Mouse (Mus musculus): ENCODE measurements around the gene 1700061G19Rik.

Gene 1700061G19Rik

DNA sequence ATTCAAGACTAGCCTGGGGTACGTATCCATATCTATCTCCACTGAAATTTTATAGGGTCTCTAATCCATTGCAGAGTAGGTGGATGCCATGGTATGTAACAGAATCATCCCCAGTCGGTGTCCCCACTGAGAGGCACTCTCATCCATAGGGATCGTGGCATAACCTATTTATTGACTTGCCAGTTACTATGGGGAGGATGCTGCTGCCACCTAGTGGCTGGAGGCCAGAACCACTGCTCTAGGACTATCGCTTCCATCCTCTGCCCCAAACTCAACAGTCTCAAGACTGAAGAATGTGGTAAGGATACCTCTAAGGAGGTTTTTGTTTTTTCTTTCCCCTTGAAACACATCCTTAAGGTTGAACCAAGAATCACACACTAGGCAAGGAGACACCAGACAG is 17.1 kb upstream of the 1700061G19Rik start:
- TF ChIP-seq GATA4 (IDR thresholded peaks at IDR 0.05; ENCODE audit: insufficient replicate concordance, low read length): no peak

DNA sequence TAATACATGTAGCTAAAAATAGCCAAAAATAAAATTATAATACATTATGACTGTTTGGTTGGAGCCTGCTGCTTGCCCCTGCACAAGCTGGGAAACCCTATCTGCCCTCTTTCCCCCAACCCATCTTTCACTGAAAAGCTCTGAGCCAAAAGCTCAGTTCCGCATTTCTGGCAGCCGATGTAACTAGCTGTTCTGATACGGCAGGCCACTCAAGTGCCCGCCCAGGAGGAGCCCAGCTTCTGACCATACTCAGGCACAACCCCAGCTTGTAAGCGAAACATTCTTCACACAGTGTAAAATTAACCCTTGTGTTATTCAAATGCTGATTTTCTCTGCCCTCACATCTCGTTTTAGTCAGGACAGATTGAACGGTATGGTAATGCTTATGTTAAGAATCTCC is 16.4 kb upstream of the 1700061G19Rik start:
- no peak for TF ChIP-seq GATA4 (IDR thresholded peaks at IDR 0.05; ENCODE audit: insufficient replicate concordance, low read length)

DNA sequence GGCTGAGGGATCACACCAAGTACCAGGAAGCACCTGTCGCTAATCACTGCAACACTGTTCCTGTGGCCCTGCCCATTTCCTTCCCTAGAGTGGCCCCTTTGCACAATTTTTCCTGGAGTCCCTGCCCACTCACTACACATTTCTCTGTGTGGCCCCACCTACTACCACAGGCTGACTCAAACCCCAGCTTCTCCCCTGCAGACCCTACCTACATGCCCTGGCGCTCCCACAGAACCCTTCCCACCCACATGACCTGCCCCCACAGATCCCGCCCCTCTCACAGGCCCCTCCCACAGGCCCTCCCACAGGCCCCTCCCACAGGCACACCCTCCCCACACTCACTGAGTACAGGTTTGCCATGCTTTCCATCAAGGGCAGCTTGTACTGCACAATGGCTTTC is 14.1 kb upstream of the 1700061G19Rik start:
- TF ChIP-seq GATA4 (IDR thresholded peaks at IDR 0.05; ENCODE audit: insufficient replicate concordance, low read length): no peak

DNA sequence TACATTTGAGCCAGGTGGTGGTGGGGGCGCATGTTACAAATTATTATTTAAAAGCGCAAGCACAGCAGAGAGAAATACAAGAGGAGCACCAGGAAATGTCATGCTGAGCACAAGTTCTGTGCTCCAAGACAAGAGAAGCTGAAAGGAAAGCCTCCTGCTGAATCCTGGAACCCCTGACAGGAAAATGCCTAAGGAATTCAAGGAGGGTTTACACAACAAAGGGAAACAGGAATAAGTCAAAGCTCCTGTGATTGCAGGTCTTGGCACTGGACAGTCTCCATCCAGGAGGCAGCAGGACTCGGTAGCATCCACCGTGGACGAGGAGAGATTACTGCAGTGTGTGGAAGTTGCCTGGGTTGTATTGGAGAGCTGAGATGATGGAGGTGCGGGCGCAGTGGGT is 9.2 kb upstream of the 1700061G19Rik start:
- no peak for TF ChIP-seq GATA4 (IDR thresholded peaks at IDR 0.05; ENCODE audit: insufficient replicate concordance, low read length)

DNA sequence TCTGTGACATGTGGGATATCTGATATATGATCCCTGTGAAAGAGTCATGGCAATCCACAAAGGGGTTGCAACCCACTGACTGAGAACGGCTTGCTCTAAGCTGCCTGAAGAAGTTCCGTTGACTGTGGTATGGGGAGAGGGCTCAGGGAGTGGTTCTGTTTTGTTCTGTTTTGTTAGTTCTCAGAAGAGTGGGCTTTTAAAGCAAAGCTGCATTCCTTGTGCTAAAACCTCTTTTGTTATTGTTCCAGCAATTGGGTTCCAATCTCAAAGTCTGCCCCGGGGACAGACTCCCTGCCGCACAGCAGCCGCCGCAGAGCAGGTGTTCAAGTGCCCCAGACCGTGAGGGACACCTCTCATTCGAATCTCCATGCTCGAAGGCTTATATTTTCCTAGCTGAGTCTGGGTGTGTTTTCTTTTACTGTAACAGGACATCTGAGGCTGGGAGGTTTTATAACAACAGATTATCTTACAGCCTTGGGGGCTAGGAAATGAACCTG is 5.7 kb upstream of the 1700061G19Rik start:
- TF ChIP-seq GATA4 (IDR thresholded peaks at IDR 0.05; ENCODE audit: insufficient replicate concordance, low read length): no peak

DNA sequence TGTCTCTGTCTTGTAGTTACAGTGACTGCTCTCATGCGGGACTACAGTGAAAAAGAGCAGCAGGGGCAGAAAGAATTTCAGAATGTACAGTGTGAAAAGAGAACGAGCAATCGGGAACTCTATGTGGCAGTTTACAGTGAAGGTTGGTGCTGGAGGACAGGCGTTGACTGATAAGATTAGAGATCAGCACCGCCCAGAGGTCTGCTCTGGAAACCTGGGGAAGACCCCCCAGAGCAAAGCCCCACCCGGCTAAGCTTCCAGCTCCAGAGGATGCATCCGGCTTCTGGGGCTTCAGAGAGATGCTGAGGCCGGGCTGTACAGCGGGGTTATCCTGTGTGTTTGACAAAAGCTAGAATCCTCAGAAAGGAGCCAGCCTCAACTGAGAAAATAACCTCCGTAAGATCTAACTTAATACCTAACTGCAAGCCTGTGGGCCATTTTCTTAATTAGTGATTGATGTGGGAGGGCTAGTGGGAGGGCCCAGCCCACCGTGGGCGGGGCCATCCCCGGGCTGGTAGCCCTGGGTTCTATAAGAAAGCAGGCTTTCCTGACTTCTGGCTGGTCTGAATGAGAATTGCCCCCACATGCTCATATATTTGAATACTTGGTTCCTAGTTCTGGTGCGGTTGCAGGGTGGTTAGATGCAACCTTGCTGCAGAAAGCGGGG is 4.9 kb upstream of the 1700061G19Rik start:
- TF ChIP-seq GATA4 (IDR thresholded peaks at IDR 0.05; ENCODE audit: insufficient replicate concordance, low read length): no peak

DNA sequence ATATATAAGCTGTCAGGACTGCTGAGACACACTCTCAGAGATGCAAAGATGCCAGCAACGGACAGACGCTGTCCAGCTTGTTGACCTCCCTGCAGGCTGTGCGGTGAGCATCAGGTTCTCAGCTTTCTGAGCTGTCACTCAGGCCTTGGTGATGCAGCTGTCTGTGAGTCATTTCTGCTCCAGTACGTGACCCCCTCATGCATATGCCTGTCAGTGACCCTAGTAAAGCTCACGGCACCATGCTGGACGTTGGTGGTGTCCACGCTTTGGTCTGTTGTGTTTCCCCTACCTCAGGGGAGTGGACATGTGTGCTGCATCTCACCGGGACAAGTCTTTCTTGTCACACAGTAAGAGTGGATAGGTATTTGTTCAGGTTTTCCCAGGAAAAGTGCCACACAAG is 3.5 kb upstream of the 1700061G19Rik start:
- no peak for TF ChIP-seq GATA4 (IDR thresholded peaks at IDR 0.05; ENCODE audit: insufficient replicate concordance, low read length)

DNA sequence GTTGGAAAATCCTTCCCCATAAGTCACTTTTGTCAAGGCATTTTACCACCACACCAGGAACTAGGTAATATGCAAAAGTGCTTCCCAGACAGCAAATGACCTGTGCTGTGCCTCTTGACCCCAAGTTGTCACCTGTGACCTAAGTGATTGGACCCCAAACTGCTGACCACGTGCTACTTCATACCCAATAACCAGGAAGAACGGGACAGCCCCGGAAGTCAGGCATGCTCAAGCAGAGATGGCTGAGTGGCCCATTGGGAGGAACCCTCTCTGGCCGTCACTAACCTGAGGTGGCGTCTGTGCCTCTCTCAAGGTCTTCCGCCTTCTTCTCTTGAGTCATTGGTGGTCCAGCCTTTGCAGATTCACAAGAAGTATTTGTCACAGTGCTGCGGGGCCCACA is 2.8 kb upstream of the 1700061G19Rik start:
- no peak for TF ChIP-seq GATA4 (IDR thresholded peaks at IDR 0.05; ENCODE audit: insufficient replicate concordance, low read length)

DNA sequence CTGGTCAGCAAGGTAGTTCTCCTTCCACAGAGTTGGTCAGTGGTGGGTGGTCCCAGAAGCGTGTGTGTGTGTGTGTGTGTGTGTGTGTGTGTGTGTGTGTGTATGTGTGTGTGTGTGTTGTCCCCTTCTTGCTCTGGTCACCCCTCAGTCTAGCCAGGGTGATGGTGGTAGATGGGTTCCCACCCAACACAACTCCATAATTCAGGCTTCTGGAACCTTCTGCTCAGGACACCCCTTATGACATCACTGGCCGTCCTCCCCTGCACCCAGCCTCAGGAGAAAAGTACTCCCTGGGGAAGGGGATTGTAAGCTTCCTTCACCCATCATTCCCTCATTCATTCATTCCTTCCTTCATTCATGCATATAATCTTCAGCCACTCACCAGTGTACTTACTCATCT is 1.0 kb upstream of the 1700061G19Rik start, which contains the start of gene Acsbg2:
Gene Acsbg2, minus strand, starts transcription at position 211 of the 400 bp plus-strand sequence.
- no peak for TF ChIP-seq GATA4 (IDR thresholded peaks at IDR 0.05; ENCODE audit: insufficient replicate concordance, low read length)

DNA sequence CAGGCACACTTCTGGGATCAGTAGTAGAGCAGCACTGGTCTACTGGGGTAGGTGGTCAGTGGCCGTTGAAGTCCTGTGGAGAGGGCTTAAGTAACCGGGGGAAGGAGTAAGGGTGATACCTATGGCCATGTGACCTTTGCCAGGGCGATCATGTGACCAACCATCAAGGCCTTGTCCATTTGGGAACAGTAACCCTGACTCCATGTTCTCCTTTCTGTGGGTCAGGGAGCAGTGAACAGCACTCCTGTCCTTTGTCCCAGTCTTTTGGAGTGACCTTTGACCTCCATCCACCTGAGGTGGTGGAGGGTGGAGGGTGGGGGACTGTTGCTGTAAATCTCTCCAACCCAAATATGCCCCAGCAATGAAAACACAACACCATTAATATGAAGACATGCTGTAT is 1.2 kb downstream of the 1700061G19Rik start:
- TF ChIP-seq GATA4 (IDR thresholded peaks at IDR 0.05; ENCODE audit: insufficient replicate concordance, low read length): no peak

DNA sequence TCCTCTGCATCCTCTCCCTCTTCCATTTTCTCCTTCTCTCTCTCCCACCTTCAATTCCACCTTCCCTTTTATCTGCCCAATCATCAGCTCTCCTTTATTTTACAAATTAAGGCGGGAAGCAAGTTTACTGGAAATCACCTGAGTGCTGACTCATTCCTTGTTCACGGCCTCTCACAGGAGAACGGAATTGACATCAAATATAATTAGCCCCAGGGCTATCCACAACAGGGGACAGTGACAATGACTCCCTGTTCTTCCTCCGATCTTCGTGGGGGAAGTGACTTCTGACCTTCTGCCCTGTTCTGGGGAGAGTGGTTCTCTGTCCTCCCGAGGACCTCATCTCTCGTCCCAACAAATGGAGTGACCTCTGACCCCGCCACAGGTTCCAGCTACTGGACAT is 1.7 kb downstream of the 1700061G19Rik start:
- no peak for TF ChIP-seq GATA4 (IDR thresholded peaks at IDR 0.05; ENCODE audit: insufficient replicate concordance, low read length)

DNA sequence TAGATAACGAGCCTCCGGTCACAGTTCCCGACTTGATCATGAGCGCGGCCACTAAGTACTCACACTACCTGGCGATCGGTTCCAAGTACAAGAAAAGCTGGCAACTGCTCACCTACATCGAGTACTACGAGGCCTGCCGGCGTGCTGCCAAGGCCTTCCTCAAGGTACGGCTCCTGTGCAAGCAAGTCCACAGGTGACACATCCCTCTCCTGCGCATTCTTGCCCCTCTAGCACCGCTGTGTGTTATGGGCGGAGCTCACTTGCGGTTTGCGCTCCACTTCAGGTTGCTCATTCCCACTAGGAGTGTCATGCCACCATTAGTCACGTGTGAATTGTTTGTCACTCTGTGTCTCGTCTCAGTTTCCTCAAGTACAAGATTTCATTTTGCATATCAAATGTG is 2.1 kb downstream of the 1700061G19Rik start:
- no peak for TF ChIP-seq GATA4 (IDR thresholded peaks at IDR 0.05; ENCODE audit: insufficient replicate concordance, low read length)

DNA sequence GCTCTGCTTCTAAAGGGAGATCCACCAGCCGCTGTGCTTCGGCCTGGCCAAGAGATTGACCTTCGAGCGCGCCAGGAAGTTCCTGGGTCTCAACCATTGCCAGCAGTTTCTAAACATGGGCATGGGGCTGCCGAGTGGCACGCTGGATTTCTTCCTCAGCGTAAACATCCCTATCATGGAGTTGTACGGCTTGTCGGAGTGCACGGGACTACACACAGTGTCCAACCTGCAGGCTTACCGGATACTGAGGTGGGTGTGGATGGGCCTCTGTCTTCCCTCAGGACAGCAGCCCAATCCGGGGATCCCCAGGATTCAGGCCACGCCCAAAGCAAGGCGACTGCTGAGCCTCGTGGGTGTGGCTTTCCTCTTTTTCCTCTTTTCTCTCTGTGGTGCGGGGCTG is 8.3 kb downstream of the 1700061G19Rik start:
- no peak for TF ChIP-seq GATA4 (IDR thresholded peaks at IDR 0.05; ENCODE audit: insufficient replicate concordance, low read length)

DNA sequence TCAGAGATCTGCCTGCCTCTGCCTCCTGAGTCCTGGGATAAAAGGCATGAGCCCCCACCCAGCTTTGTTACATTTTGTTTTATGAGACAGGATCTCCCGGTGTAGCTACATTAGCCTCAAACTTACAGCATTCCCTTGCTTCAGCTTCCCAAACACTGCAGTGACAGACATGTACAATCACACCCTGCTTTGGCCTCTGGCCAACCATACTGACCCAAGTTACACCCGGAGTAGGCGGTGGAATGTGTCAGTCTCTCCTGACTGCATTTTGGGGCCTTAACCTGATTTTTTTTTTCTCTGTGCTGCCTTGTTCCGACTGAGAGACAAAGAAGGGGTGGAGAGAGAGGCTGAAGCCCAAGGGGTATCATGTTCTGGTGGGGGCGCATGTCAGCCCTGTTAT is 9.1 kb downstream of the 1700061G19Rik start:
- TF ChIP-seq GATA4 (IDR thresholded peaks at IDR 0.05; ENCODE audit: insufficient replicate concordance, low read length): no peak

DNA sequence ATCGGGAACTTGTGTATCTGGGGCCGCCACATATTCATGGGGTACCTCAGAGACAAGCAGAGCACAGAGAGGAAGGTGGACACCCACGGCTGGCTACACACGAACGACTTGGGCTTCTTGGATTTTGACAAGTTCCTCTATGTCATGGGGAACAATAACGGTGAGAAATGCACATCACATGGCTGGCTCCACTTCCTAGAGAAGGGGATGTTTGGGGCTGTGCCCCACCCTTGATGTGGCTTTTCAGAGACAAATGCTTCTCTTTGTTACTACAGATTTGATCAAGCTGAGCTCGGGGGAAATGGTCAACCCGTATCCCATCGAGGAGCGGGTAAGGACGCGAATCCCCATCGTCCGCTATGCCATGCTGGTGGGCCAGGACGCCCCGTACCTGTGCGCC is 9.5 kb downstream of the 1700061G19Rik start:
- TF ChIP-seq GATA4 (IDR thresholded peaks at IDR 0.05; ENCODE audit: insufficient replicate concordance, low read length): no peak

DNA sequence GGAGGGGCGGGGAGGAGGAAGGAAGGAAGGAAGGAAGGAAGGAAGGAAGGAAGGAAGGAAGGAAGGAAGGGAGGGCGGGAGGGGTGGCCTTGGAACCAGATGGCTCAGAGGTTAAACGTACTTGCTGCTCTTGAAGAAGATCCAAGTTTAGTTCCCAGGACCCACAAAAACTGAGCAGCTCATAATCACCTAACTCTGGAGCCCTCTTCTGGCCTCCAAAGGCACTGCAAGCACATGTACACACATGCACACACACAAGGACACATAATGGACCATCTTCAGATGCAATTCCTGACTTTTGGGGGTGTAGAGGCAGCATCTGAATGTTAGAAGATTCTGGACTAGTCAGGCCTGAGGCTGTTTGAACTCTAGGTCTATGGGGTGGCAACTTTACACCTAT is 12.8 kb downstream of the 1700061G19Rik start:
- TF ChIP-seq GATA4 (IDR thresholded peaks at IDR 0.05; ENCODE audit: insufficient replicate concordance, low read length): no peak

DNA sequence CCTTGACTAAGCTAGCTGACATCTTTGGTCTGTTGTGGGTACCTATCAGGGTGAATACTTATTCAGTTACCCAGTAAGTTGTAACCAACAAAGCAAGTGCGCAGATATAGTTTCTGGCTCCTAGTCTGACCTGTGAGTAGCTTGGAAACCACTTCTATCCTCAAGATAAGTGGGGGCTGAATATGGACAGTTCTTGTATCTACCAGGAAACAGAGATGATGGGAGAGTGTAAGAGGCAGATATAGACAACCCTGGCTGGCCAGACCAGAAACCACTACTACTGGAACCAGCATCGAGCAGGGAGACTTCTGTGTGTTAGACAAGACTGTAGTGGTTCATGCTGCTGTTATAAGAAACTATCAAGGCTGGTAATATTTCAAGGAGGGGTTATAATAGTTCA is 14.7 kb downstream of the 1700061G19Rik start:
- TF ChIP-seq GATA4 (IDR thresholded peaks at IDR 0.05; ENCODE audit: insufficient replicate concordance, low read length): no peak
